Mouse (Mus musculus) splenic B cell, adult 2 months (primary cell): ENCODE measurements around the gene Amph.
"Not testable (repeated sequence)": the region's sequence is repeated elsewhere in the genome, so short reads cannot be mapped to it uniquely, and the experiment has no call there.

Source experiments
- DNase-seq: peaks from one replicate; pipeline ENCODE4 v3.0.0-alpha.2; 2011; ENCODE audit warnings: low read depth, low spot score
- H3K27me3 ChIP-seq: 2 replicates; pipeline ENCODE4 v1.6.1; 2012; ENCODE audit warnings: mild to moderate bottlenecking, low read length, moderate library complexity, mixed read lengths; ENCODE audit not compliant: control insufficient read depth, poor library complexity, insufficient read depth, severe bottlenecking
- H3K36me3 ChIP-seq: 2 replicates; pipeline ENCODE4 v1.6.1; 2012; ENCODE audit warnings: mild to moderate bottlenecking, low read length, moderate library complexity, mixed read lengths; ENCODE audit not compliant: control insufficient read depth, poor library complexity, insufficient read depth, severe bottlenecking

Amph gene

GRCm38 (mm10) chr13:18948171-18949028 is at the start of gene Amph:
TSS of gene Amph (plus strand) at chr13:18948205.
- Histone ChIP-seq H3K27me3 (no peaks in the 10 kb centered on the region), H3K36me3 (no peaks in the 10 kb centered on the region)
- no peak for DNase-seq

GRCm38 (mm10) chr13:18903623-18904022 is 44.4 kb upstream of the Amph start:
- H3K27me3 ChIP-seq = no peaks in the 10 kb centered on the region
- DNase-seq = no peak
- H3K36me3 ChIP-seq = no peaks in the 10 kb centered on the region

GRCm38 (mm10) chr13:18914774-18915173 is 33.2 kb upstream of the Amph start:
- Histone ChIP-seq H3K36me3 (no peaks in the 10 kb centered on the region), H3K27me3 (no peaks in the 10 kb centered on the region)
- DNase-seq = no peak

GRCm38 (mm10) chr13:18933191-18933590 is 14.8 kb upstream of the Amph start:
- not testable (repeated sequence) for H3K36me3 ChIP-seq, H3K27me3 ChIP-seq, DNase-seq

GRCm38 (mm10) chr13:18947686-18948085 is 319 bp upstream of the Amph start:
- DNase-seq = no peak
- no peaks in the 10 kb centered on the region for H3K27me3 ChIP-seq
- H3K36me3 ChIP-seq = no peaks in the 10 kb centered on the region

- Histone ChIP-seq H3K36me3 (no peaks in the 10 kb centered on the region), H3K27me3 (no peaks in the 10 kb centered on the region)
- DNase-seq = no peak
Measured at GRCm38 (mm10) chr13:18949029-18949350, 985 bp downstream of the Amph start.

- no peak for DNase-seq
- no peaks in the 10 kb centered on the region for H3K36me3 ChIP-seq
- no peaks in the 10 kb centered on the region for H3K27me3 ChIP-seq
Measured at GRCm38 (mm10) chr13:18949626-18950200, 1.7 kb downstream of the Amph start.

GRCm38 (mm10) chr13:18953575-18953974 is 5.6 kb downstream of the Amph start:
- no peak for DNase-seq
- no peaks in the 10 kb centered on the region for H3K27me3 ChIP-seq
- no peaks in the 10 kb centered on the region for H3K36me3 ChIP-seq

- Histone ChIP-seq H3K27me3 (no peaks in the 10 kb centered on the region), H3K36me3 (no peaks in the 10 kb centered on the region)
- DNase-seq = no peak
Measured at GRCm38 (mm10) chr13:18956065-18956913, 8.3 kb downstream of the Amph start.

- Histone ChIP-seq H3K27me3 (no peaks in the 10 kb centered on the region), H3K36me3 (no peaks in the 10 kb centered on the region)
- DNase-seq = no peak
Measured at GRCm38 (mm10) chr13:18957028-18957427, 9.0 kb downstream of the Amph start.

- DNase-seq = no peak
- H3K36me3 ChIP-seq = no peaks in the 10 kb centered on the region
- no peaks in the 10 kb centered on the region; the same call in 1 of the 2 replicates for H3K27me3 ChIP-seq
Measured at GRCm38 (mm10) chr13:18972571-18972970, 24.6 kb downstream of the Amph start.

- Histone ChIP-seq H3K27me3 (no peaks in the 10 kb centered on the region; the same call in 1 of the 2 replicates), H3K36me3 (no peaks in the 10 kb centered on the region)
- DNase-seq = no peak
Measured at GRCm38 (mm10) chr13:18974351-18974750, 26.3 kb downstream of the Amph start.

- no peaks in the 10 kb centered on the region for H3K36me3 ChIP-seq
- DNase-seq = no peak
- no peaks in the 10 kb centered on the region for H3K27me3 ChIP-seq
Measured at GRCm38 (mm10) chr13:18987266-18987665, 39.3 kb downstream of the Amph start.

GRCm38 (mm10) chr13:18988323-18988722 is 40.3 kb downstream of the Amph start:
- H3K27me3 ChIP-seq = no peaks in the 10 kb centered on the region
- no peak for DNase-seq
- no peaks in the 10 kb centered on the region for H3K36me3 ChIP-seq

GRCm38 (mm10) chr13:18989185-18989714 is 41.2 kb downstream of the Amph start:
- Histone ChIP-seq H3K27me3 (no peaks in the 10 kb centered on the region), H3K36me3 (no peaks in the 10 kb centered on the region)
- no peak for DNase-seq
